Mouse (Mus musculus) CD4-positive naive resting alpha-beta T cell, adult 57 days (primary cell): ENCODE measurements around the gene Tmem182. TPM values are rescaled to one million over a fixed set of nuclear protein-coding genes. Genes with fewer than 3 reads are reported as not detected.

Experiments
- total RNA-seq: library from RNA; stranded (reverse); gene quantifications from one replicate; pipeline ENCODE4 v1.2.4, GENCODE M21; 2023

Tmem182 gene
- total RNA-seq = not detected

DNA sequence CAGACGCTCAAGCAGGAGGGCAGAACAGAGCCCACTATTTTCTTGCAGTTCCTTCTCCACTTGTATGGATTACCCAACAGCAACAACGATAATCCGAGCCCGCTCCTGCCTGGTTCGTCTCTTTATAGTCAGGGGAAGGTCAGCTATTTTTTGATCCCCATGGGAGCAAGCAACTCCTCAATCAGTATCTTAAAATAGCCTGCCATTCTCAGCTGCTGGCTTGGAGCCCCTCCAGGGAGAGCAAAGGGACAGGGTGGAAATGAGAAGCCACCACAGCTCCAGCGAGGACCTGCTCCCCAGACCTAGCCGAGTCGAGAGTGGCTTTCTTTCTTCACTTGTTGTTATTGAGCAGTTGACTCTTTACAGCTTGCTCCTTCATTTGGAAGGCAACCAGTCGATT is at the start of gene Tmem182:
TSS of gene Tmem182 (plus strand) at position 251 of the 400 bp plus-strand sequence.

GRCm38 (mm10) chr1:40790324-40791141 is 14.9 kb upstream of the Tmem182 start, which contains the start of gene Mfsd9:
TSS of gene Mfsd9 (minus strand) at chr1:40790687.

Other genes starting within 250 kb of the Tmem182 start
- not detected for gene Slc9a4, start 225.5 kb upstream of the Tmem182 start, total RNA-seq
- not detected for gene Slc9a2, start 125.0 kb upstream of the Tmem182 start, total RNA-seq
- gene Mfsd9, start 14.9 kb upstream of the Tmem182 start, total RNA-seq = 0.62 TPM